Mouse (Mus musculus) ES-CJ7 (cell line): Measurements from ENCODE around the gene Gm17387.
"Not testable (repeated sequence)": the region's sequence is repeated elsewhere in the genome, so short reads cannot be mapped to it uniquely, and the experiment has no call there.

Experiments used
- DNase-seq: peaks from one replicate; pipeline ENCODE4 v3.0.0; 2011; ENCODE audit warnings: low read depth, low spot score

The Gm17387 gene

GRCm38 (mm10) chr7:141016707-141017697 lies 11.9 kb upstream of the Gm17387 start:
- DNase-seq, result no peak

- DNase-seq, result not testable (repeated sequence)
Observed at GRCm38 (mm10) chr7:141017824-141018223, 11.1 kb upstream of the Gm17387 start, which contains the start of gene Ifitm6. Gene Ifitm6 (minus strand): TSS chr7:141017924.

GRCm38 (mm10) chr7:141019028-141019427 lies 9.9 kb upstream of the Gm17387 start:
- DNase-seq, result no peak

GRCm38 (mm10) chr7:141021489-141022449 lies 7.2 kb upstream of the Gm17387 start:
- DNase-seq, result peak; percentile 54

GRCm38 (mm10) chr7:141024865-141025838 lies 3.8 kb upstream of the Gm17387 start:
- DNase-seq, result peak; percentile 82

GRCm38 (mm10) chr7:141026097-141026739 lies 2.7 kb upstream of the Gm17387 start:
- DNase-seq, result no peak

GRCm38 (mm10) chr7:141026740-141027098 lies 2.2 kb upstream of the Gm17387 start:
- no peak for DNase-seq

GRCm38 (mm10) chr7:141030390-141030789 lies 1.5 kb downstream of the Gm17387 start:
- DNase-seq, result peak; percentile 71

GRCm38 (mm10) chr7:141032458-141033167 lies 3.7 kb downstream of the Gm17387 start:
- no peak for DNase-seq

GRCm38 (mm10) chr7:141036624-141037023 lies 7.7 kb downstream of the Gm17387 start:
- not testable (repeated sequence) for DNase-seq

- DNase-seq, result no peak
Observed at GRCm38 (mm10) chr7:141038090-141039032, 9.4 kb downstream of the Gm17387 start.

GRCm38 (mm10) chr7:141039386-141040107 lies 10.6 kb downstream of the Gm17387 start:
- DNase-seq, result no peak

GRCm38 (mm10) chr7:141040867-141041606 lies 12.1 kb downstream of the Gm17387 start:
- no peak for DNase-seq

GRCm38 (mm10) chr7:141041661-141042060 lies 12.7 kb downstream of the Gm17387 start:
- no peak for DNase-seq

GRCm38 (mm10) chr7:141042539-141042938 lies 13.6 kb downstream of the Gm17387 start:
- DNase-seq, result no peak

- DNase-seq, result peak; percentile 58
Observed at GRCm38 (mm10) chr7:141046931-141047580, 18.1 kb downstream of the Gm17387 start.
